Mouse (Mus musculus): ENCODE data around the gene Gm9602.
"Not testable (repeated sequence)": the region's sequence is repeated elsewhere in the genome, so short reads cannot be mapped to it uniquely, and the experiment has no call there.

Gene Gm9602

GRCm38 (mm10) chr14:4776037-4776436 is at the start of gene Gm9602:
Gene Gm9602, plus strand, starts transcription at chr14:4776337.
- not testable (repeated sequence) for DNase-seq

DNA sequence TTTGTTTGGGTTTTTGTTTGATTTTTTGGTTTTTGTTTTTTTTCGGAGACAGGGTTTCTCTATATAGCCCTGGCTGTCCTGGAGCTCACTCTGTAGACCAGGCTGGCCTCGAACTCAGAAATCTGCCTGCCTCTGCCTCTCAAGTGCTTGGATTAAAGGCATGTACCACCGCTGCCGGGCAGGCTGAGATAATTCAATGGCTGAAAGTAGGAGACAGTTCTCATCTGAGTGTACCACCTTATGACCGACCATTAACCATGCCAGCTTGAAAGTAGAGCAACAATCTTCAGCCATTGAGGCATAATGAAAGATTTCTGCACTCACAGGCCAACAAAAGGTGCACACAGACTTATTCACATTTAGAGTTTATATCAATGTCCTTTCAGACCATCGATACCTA is 30.3 kb downstream of the Gm9602 start:
- DNase-seq, result not testable (repeated sequence)

DNA sequence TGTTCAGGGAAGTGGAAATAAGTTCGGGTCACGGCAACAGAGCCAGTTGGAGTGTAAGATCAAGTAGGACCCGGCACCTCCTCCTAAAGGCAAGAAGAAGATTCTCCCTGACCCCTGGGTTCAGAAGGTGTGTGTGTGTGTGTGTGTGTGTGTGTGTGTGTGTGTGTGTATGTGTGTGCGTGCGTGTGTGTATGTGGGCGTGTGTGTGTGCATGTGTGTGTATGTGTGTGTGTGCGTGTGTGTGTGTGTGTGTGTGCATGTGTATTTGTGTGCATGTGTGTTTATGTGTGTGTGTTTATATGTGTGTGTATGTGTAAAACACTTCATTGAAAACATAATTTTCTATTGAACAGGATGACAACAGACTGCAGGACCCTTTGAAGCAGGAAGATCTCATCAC is 45.8 kb downstream of the Gm9602 start:
- DNase-seq, result not testable (repeated sequence)

Data from retina, postnatal 1 day (tissue).